Mouse (Mus musculus) hindbrain, postnatal 0 days (tissue): ENCODE data around the gene Flad1. TPM values are rescaled to one million over a fixed set of nuclear protein-coding genes. Genes with fewer than 3 reads are reported as not detected.

Experiments used
- ATAC-seq: fragments of 200-750 bp; cut with Nextera tagmentation; 2 replicates; pipeline ENCODE4 v1.8.0; 2017; ENCODE audit warnings: mild to moderate bottlenecking, moderate TSS enrichment, moderate library complexity
- DNase-seq: peaks from one replicate; pipeline ENCODE4 v3.0.0-alpha.2; 2015; ENCODE audit warnings: low spot score
- H3K27ac ChIP-seq: fragments of 300-500 bp; sonication (generic); 2 replicates; pipeline ENCODE4 v1.5.1; 2014; ENCODE audit warnings: mild to moderate bottlenecking
- H3K27me3 ChIP-seq: fragments of 300-500 bp; sonication (generic); 2 replicates; pipeline ENCODE4 v1.6.1; 2014; ENCODE audit warnings: low read length, mixed read lengths; ENCODE audit not compliant: insufficient read depth
- H3K36me3 ChIP-seq: fragments of 300-500 bp; sonication (generic); 2 replicates; pipeline ENCODE4 v1.6.1; 2014; ENCODE audit warnings: low read length, mixed read lengths; ENCODE audit not compliant: insufficient read depth
- H3K4me1 ChIP-seq: fragments of 300-500 bp; sonication (generic); 2 replicates; pipeline ENCODE4 v1.6.1; 2014; ENCODE audit warnings: antibody characterized with exemption, low read length, mixed read lengths; ENCODE audit not compliant: insufficient read depth
- H3K4me2 ChIP-seq: fragments of 300-500 bp; sonication (generic); 2 replicates; pipeline ENCODE4 v1.6.1; 2014; ENCODE audit warnings: low read depth, mild to moderate bottlenecking, low read length, moderate library complexity, mixed read lengths
- H3K4me3 ChIP-seq: fragments of 300-500 bp; sonication (generic); 2 replicates; pipeline ENCODE4 v1.5.1; 2014; ENCODE audit warnings: low read length
- H3K9ac ChIP-seq: fragments of 300-500 bp; sonication (generic); replicated peaks from 2 replicates; pipeline ENCODE4 v1.6.1; 2014; ENCODE audit warnings: mild to moderate bottlenecking, low read length, moderate library complexity, mixed read lengths
- H3K9me3 ChIP-seq: fragments of 300-500 bp; sonication (generic); 2 replicates; pipeline ENCODE4 v1.6.1; 2016; ENCODE audit warnings: low read length, mixed read lengths
- CTCF ChIP-seq: IDR thresholded peaks from 2 replicates; pipeline ENCODE4 v1.5.1; 2016; ENCODE audit warnings: antibody characterized with exemption, control low read depth, low read depth
- WGBS: fragments of 180-500 bp; shearing (Covaris S2); extraction: QIAGEN DNeasy Blood & Tissue Kit; methylation state at CpG from one replicate; pipeline ENCODE4 v1.1.7; 2014; 5-methylcytosine and 5-hydroxymethylcytosine counted together
- polyA plus RNA-seq: library from polyadenylated mRNA; unstranded; fragments of >200 nt; fragmentation: Nextera tagmentation; extraction: Ambion mirVana; gene quantifications from 2 replicates; pipeline ENCODE4 v1.2.1, GENCODE M21; 2015
- total RNA-seq: library from RNA; depleted of rRNA; stranded (reverse); fragments of >200 nt; gene quantifications from 2 replicates; pipeline ENCODE4 v1.2.3, GENCODE M21; 2014

The Flad1 gene
- total and polyA plus RNA-seq, 2 experiments from 2014 or later, result 23.8 to 32.1 TPM

DNA sequence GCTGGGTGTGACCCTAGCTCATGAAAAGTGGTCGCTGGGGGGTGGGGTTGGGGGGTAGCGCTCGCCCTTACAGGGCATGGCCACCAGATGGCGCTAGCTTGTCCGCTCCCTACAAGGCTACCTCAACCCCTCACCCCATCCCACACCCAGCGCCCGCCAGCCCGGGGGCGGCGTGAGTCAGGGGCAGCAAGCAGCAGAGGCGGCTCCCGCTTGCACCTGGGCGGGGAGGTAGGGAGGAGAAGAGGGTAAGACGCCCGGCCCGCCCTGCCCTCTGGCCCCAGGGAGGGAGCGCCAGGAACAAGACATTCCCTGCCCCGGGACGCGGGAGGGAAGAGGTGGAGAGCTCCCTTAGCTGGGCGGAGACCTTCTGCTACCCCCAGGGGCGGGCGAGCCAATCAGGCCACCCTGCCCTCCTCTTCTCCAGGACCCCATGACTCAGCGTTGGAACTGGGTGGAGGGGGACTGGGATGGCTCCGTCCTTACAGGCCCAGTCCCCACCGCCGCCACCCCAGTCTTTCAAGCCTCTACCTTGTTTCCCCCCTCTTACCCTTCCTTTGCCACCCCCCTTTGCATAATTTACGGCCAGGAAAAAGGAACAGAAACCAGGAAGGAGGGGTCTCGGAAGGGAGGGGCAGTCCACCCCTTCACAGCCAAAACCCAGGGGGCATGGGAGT is 33.1 kb downstream of the Flad1 start:
- peak overlapping the region; percentile 68 for H3K9ac ChIP-seq
- peak overlapping the region; percentile 16; the same call in 1 of the 2 replicates for H3K27ac ChIP-seq
- peak; percentile 84 for DNase-seq
- H3K4me3 ChIP-seq, result peak overlapping the region; percentile 45
- peak; percentile 95 for ATAC-seq
- TF ChIP-seq CTCF, result peak; percentile 95
- 0 out of 2 replicates have a peak, but pooled peaks cover 4% of the 10 kb centered on the region for H3K4me1 ChIP-seq
- H3K27me3 ChIP-seq, result no peaks in the 10 kb centered on the region
- no peaks in the 10 kb centered on the region for H3K9me3 ChIP-seq
- no peaks in the 10 kb centered on the region for H3K36me3 ChIP-seq
- H3K4me2 ChIP-seq, result peak overlapping the region; percentile 80
- 5% methylated on average over 27 of the region's 29 CpGs for WGBS

DNA sequence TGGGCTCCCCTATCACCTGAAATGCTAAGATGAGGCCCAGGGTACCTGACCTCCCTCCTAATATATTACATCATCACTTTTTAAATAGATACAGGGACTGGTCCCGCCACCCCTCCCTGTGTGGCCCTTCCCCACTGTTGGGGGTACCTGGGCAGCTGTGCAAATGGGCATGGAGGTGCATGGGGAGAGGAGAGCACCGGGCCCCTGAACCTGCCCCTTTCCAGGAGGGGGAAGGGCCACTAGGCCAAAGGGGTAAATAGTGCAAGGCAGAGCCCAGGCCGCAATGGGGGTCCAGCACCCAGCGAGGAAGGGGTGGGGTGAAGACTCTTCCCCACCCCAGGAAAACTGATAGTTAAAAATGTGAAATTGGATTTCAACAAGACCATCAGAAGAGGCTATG is 33.8 kb downstream of the Flad1 start:
- ATAC-seq (peak; percentile 5), DNase-seq (no peak)
- Histone ChIP-seq H3K4me3 (peak overlapping the region; percentile 45; the same call in 1 of the 2 replicates), H3K4me2 (peak overlapping the region; percentile 80; the same call in 1 of the 2 replicates), H3K9ac (peak overlapping the region; percentile 68; the same call in 1 of the 2 replicates), H3K27me3 (no peaks in the 10 kb centered on the region), H3K9me3 (no peaks in the 10 kb centered on the region), H3K36me3 (no peaks in the 10 kb centered on the region), H3K27ac (no peak overlapping the region), H3K4me1 (0 out of 2 replicates have a peak, but pooled peaks cover 4% of the 10 kb centered on the region)
- TF ChIP-seq CTCF, result no peak
- 72% methylated on average over 4 of the region's 4 CpGs for WGBS

DNA sequence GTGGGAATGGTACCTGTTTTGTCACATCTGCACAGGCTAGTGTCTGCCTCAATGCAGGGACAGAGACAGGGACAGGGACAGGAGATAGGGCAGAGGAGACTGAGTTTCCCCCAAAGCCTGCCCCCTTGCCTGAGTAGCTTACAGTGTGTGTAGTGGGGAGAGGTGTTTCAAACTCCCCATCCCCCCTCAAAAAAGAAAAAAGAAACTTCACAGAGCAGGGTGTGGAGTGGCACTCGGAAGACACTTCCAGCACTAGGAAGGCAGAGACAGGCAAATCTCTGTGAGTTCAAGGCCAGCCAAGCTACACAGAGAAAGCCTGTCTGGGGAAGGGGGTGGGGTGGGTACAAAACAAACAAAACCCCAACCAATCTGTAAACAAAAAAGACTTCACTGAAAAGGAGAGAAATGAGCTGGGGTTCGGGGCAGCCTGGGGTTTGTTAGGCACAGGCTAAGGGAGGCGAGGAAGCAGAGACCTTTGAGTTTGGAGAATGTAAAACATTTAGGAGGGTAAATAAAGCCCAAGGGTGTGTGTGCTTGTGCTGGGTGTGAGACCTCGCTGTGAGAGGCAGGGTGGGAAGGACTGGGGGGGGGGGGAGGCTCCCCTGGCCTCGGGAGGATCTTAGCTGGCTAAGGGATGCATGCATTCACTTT is 38.0 kb downstream of the Flad1 start:
- no peaks in the 10 kb centered on the region for H3K27me3 ChIP-seq
- H3K9me3 ChIP-seq, result no peaks in the 10 kb centered on the region
- 0 out of 2 replicates have a peak, but pooled peaks cover 2% of the 10 kb centered on the region for H3K4me1 ChIP-seq
- H3K27ac ChIP-seq, result no peak overlapping the region
- H3K4me3 ChIP-seq, result no peak overlapping the region
- DNase-seq (no peak), ATAC-seq (no peak)
- no peak for TF ChIP-seq CTCF
- H3K9ac ChIP-seq, result no peak overlapping the region
- no peak overlapping the region for H3K4me2 ChIP-seq
- 46% methylated on average over 5 of the region's 5 CpGs for WGBS
- no peaks in the 10 kb centered on the region for H3K36me3 ChIP-seq

DNA sequence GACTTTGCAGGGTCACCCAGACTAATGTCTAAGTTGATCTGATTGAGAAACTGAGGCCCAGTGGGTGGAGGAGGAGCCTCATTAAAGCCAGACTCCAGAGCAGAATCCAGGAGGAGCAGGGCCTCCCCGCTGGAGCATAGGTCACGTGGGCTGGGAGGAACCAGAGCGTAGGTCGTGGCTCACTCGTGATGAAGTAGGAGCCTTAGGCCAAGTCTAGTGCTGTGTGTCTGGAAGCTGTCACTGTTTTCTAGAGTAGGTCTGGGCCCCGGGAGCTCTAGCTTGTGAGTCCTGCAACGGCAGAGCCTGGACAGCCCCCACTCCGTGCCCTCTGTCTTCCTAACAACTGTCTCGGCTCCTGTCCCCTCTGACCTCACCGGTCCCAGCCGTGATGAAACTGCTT is 44.3 kb downstream of the Flad1 start:
- no peak for DNase-seq
- no peak for ATAC-seq
- Histone ChIP-seq H3K27me3 (0 out of 2 replicates have a peak, but pooled peaks cover 5% of the 10 kb centered on the region), H3K9ac (no peak overlapping the region), H3K9me3 (no peaks in the 10 kb centered on the region), H3K4me2 (no peak overlapping the region), H3K4me1 (no peaks in the 10 kb centered on the region), H3K36me3 (no peaks in the 10 kb centered on the region), H3K27ac (no peak overlapping the region), H3K4me3 (no peak overlapping the region)
- TF ChIP-seq CTCF, result no peak
- 69% methylated on average over 11 of the region's 11 CpGs for WGBS

DNA sequence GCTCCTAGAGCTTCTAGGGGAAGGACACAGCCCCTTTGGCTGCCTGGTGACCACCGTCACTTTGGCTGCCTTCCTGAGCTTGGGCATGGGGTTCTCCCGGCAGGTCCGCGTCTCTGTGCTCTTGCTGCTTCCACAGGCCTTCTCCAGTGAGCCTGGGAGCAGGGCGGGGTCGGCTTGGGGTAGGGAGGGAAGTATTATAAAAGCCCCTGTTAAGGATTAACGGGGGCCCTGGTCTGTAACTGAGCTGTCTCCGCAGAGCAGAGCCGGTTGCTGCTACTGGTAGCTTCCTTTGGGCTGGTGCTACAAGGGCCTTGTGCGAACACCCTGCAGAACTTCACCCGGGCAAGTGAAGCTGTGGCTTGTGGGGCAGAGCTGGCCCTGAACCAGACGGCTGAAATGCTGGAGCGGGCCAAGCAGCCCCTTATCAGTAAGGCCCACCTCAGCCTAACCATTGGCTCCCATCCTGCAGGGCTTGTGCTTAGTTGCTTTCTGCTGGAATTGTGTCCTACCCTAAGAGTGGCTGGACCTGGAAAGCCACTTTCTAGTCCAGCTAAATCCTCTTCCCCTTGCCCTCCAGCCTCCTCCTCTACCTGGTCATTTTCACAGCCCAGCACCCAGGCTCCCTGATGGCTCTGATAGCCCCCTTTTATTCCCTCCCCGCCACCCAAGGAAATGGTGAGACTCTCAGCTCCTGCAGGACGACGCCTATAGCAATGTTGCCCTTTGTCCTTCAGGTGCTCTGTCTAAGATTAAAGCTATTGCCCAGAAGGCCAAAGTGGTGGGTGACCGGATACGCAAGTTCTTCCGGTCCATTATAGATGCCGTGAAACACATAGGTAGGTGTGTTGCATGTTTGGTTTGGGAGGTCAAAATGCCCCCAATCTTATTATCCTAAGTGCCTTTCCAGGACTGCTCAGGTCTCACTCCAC is 45.9 kb downstream of the Flad1 start:
- ATAC-seq, result no peak
- 0 out of 2 replicates have a peak, but pooled peaks cover 5% of the 10 kb centered on the region for H3K27me3 ChIP-seq
- H3K4me1 ChIP-seq, result no peaks in the 10 kb centered on the region
- no peak for TF ChIP-seq CTCF
- H3K9me3 ChIP-seq, result no peaks in the 10 kb centered on the region
- no peaks in the 10 kb centered on the region for H3K36me3 ChIP-seq
- no peak overlapping the region for H3K27ac ChIP-seq
- H3K4me3 ChIP-seq, result no peak overlapping the region
- no peak overlapping the region for H3K4me2 ChIP-seq
- WGBS, result 76% methylated on average over 20 of the region's 20 CpGs
- no peak overlapping the region for H3K9ac ChIP-seq
- DNase-seq, result no peak

DNA sequence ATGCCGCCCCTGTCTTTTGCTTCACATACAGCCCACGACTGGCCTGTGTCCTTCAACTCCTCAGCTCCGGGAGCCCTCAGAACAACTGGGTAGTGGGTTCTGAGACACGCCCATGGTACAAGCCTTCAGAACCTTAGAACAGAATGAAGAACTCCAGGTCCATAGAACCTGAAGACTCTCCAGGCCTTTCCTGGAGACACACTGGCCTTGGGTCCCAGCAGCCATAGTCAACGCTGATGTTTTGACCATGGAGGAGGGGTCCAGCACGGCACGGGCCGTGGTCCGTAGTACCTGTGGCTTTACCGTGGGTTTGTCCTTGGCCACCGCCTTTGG is 46.6 kb downstream of the Flad1 start, which contains the start of gene Dcst1:
Gene Dcst1 (minus strand): TSS at position 101 of the 333 bp plus-strand sequence.
- no peak for TF ChIP-seq CTCF
- 80% methylated on average over 11 of the region's 11 CpGs for WGBS
- Histone ChIP-seq H3K4me2 (no peak within 1 kb of the TSS), H3K9ac (no peak within 1 kb of the TSS), H3K36me3 (no peaks in the 10 kb centered on the region), H3K4me3 (no peak within 1 kb of the TSS), H3K9me3 (no peaks in the 10 kb centered on the region), H3K4me1 (no peaks in the 10 kb centered on the region), H3K27ac (no peak within 1 kb of the TSS), H3K27me3 (0 out of 2 replicates have a peak, but pooled peaks cover 5% of the 10 kb centered on the region)
- DNase-seq, result no peak
- ATAC-seq, result no peak
